In the genomic region with DNA sequence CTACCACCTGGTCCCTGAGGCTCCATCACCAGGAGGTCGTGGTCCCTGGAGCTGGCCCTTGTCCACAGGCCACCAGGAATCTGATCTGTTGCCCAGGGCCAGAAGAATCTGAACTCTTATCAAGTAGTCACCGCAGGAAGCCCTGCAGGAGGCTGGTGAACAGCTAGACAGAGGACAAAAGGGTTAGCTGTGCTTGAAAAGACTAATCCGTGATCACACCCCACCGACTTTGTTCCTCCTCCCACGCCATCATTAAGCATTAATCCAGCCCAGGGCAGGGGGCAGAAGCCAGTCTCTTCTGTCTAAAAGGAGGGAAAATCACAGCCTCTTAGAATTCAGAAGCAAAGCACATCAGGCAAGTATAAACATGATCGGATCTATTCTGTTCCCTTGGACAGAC, we compare ENCODE assay signal across 12 mouse cellular contexts.
"Had no signal": no experiment of that assay in that cellular context is flagged by ENCODE, and none has a peak within 500 bp of the region (broad histone marks: within the 10 kb centered on the region; RNA-seq: fewer than 3 reads in every experiment).

No protein-coding gene starts in this region.

- H3K9ac ChIP-seq: limb, embryonic 12.5 days; liver, embryonic 14.5 days; midbrain, embryonic 13.5 days; neural tube, embryonic 12.5 days had no signal

- ATAC-seq: midbrain, embryonic 13.5 days had no signal

- H3K9me3 ChIP-seq: limb, embryonic 12.5 days; midbrain, embryonic 13.5 days; neural tube, embryonic 12.5 days had no signal

- H3K36me3 ChIP-seq: limb, embryonic 12.5 days; midbrain, embryonic 13.5 days; neural tube, embryonic 12.5 days had no signal

- H3K27me3 ChIP-seq: neural tube, embryonic 12.5 days had no signal

- H3K27ac ChIP-seq: layer of hippocampus, adult 2 months; limb, embryonic 12.5 days; liver, embryonic 14.5 days; midbrain, embryonic 13.5 days; neural tube, embryonic 12.5 days had no signal

- H3K4me3 ChIP-seq: layer of hippocampus, adult 2 months; limb, embryonic 12.5 days; midbrain, embryonic 13.5 days; myocyte; neural tube, embryonic 12.5 days had no signal

- DNase-seq: kidney, adult 9 months; kidney, postnatal 25 days; lung, adult 18-20 months; right cerebral cortex, adult 18-20 months; right cerebral cortex, postnatal 25 days; thymus, postnatal 4 days had no signal

- H3K4me2 ChIP-seq: limb, embryonic 12.5 days; midbrain, embryonic 13.5 days; neural tube, embryonic 12.5 days had no signal
